Mouse (Mus musculus) heart, adult 2 months (tissue): ENCODE results near the gene Itga1.

Experiments used
- CTCF ChIP-seq: fragments of 200-600 bp; IDR thresholded peaks from 2 replicates; pipeline ENCODE4 v1.8.1; 2022; ENCODE audit warnings: antibody characterized with exemption, mild to moderate bottlenecking, moderate library complexity
- EP300 ChIP-seq: fragments of 200-500 bp; IDR thresholded peaks from 2 replicates; pipeline ENCODE4 v1.6.1; 2011; ENCODE audit warnings: low read depth, low read length, control low read depth; ENCODE audit not compliant: insufficient read depth

DNA sequence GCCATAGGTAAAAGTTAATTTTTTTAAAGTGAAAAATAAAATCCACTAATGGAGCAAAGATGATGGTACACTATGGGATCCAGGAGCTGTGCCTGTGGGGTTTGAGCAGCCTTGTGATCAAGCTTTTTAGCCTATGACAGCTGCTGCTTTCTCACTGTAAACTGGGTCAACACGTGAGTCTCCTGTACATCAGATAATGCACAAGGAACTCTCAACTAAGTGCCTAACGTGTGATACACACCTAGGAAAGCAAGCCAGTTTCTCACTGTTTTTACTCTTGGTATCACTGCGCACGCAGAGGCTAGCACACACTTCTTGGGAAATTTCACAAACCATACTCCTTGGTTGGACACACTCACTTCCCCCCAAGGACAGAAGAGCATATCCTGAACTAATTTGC lies 187.2 kb downstream of the Itga1 start:
- TF ChIP-seq CTCF = no peak
- no peak for TF ChIP-seq EP300
